Mouse (Mus musculus) CH12.LX (cell line): Measurements from ENCODE around the gene Olfr1133. TPM values are rescaled to one million over a fixed set of nuclear protein-coding genes. Genes with fewer than 3 reads are reported as not detected.

Experiments
- DNase-seq: peaks from one replicate; pipeline ENCODE4 v3.0.0-alpha.2; 2013; ENCODE audit errors: extremely low read depth
- H3K27ac ChIP-seq: 2 replicates; pipeline ENCODE4 v1.5.1; 2012; ENCODE audit warnings: low read depth, mild to moderate bottlenecking, control low read depth, moderate library complexity; ENCODE audit not compliant: insufficient read depth
- H3K27me3 ChIP-seq: replicated peaks from 2 replicates; pipeline ENCODE3; 2012; ENCODE audit warnings: inconsistent platforms
- H3K36me3 ChIP-seq, 2 experiments: replicated peaks in 1 of 2; 2 replicates each; pipeline versions ENCODE3 to v1.6.1; 2012; ENCODE audit warnings: inconsistent platforms in 1 of 2, low read length in 1 of 2, mild to moderate bottlenecking in 1 of 2, mixed read lengths in 1 of 2, moderate library complexity in 1 of 2; ENCODE audit not compliant: control insufficient read depth in 1 of 2, insufficient read depth in 1 of 2
- H3K4me1 ChIP-seq, 2 experiments: 2 replicates each; pipeline ENCODE4 v1.6.1; 2012; ENCODE audit warnings: inconsistent platforms in 1 of 2, moderate library complexity in 1 of 2; ENCODE audit not compliant: insufficient read depth in 2 of 2, control insufficient read depth in 1 of 2
- H3K4me2 ChIP-seq: 2 replicates; pipeline ENCODE4 v1.6.1; 2012; ENCODE audit warnings: low read depth, mild to moderate bottlenecking, control low read depth; ENCODE audit not compliant: poor library complexity, insufficient read depth, severe bottlenecking
- H3K4me3 ChIP-seq, 3 experiments: fragments of 150-350 bp in 1 of 3; sonication (generic) in 1 of 3; replicated peaks in 1 of 3; 2 replicates each; pipeline versions ENCODE3 to v1.5.1; 2011 to 2012; ENCODE audit warnings: low read depth in 2 of 3, low read length in 2 of 3, mild to moderate bottlenecking in 2 of 3, moderate library complexity in 2 of 3, control low read depth in 1 of 3, improper control_type of control experiment in 1 of 3, inconsistent platforms in 1 of 3, mixed read lengths in 1 of 3; ENCODE audit not compliant: poor library complexity in 1 of 3
- H3K79me2 ChIP-seq: replicated peaks from 2 replicates; pipeline ENCODE4 v1.6.1; 2012; ENCODE audit warnings: mild to moderate bottlenecking, moderate library complexity; ENCODE audit not compliant: control insufficient read depth, poor library complexity, insufficient read depth, severe bottlenecking; ENCODE audit errors: extremely low read depth
- H3K9ac ChIP-seq: 2 replicates; pipeline ENCODE4 v1.6.1; 2012; ENCODE audit warnings: low read depth, mild to moderate bottlenecking, control low read depth, moderate library complexity; ENCODE audit not compliant: insufficient read depth
- H3K9me3 ChIP-seq: replicated peaks from 2 replicates; pipeline ENCODE3; 2012; ENCODE audit warnings: low read length, inconsistent platforms, mixed read lengths
- BHLHE40 ChIP-seq: IDR thresholded peaks from 2 replicates; pipeline ENCODE4 v1.6.1; 2011; ENCODE audit warnings: mild to moderate bottlenecking, low read depth, low read length, improper control_type of control experiment
- CHD1 ChIP-seq: IDR thresholded peaks from 2 replicates; pipeline ENCODE4 v1.6.1; 2012; ENCODE audit warnings: low read depth, low read length, improper control_type of control experiment, inconsistent platforms
- ETS1 ChIP-seq: conservative IDR thresholded peaks from 2 replicates; pipeline ENCODE4 v1.6.1; 2012; ENCODE audit warnings: low read depth, mild to moderate bottlenecking, inconsistent platforms, low read length, improper control_type of control experiment, moderate library complexity
- MAFK ChIP-seq: IDR thresholded peaks from 2 replicates; pipeline ENCODE4 v1.6.1; 2011; ENCODE audit warnings: low read length, improper control_type of control experiment; ENCODE audit not compliant: insufficient replicate concordance
- MEF2A ChIP-seq: IDR thresholded peaks from 2 replicates; pipeline ENCODE4 v1.6.1; 2014; ENCODE audit warnings: low read depth, mild to moderate bottlenecking, inconsistent platforms, low read length, improper control_type of control experiment, borderline replicate concordance
- MYC ChIP-seq: IDR thresholded peaks from 2 replicates; pipeline ENCODE4 v1.6.1; 2011; ENCODE audit warnings: low read depth, mild to moderate bottlenecking, improper control_type of control experiment, low read length
- PAX5 ChIP-seq: IDR thresholded peaks from 2 replicates; pipeline ENCODE4 v1.6.1; 2012; ENCODE audit warnings: low read length, inconsistent platforms, mixed read lengths
- RAD21 ChIP-seq: IDR thresholded peaks from 2 replicates; pipeline ENCODE4 v1.6.1; 2011; ENCODE audit warnings: low read depth, mild to moderate bottlenecking, low read length, improper control_type of control experiment, moderate library complexity
- SIN3A ChIP-seq: IDR thresholded peaks from 2 replicates; pipeline ENCODE4 v1.6.1; 2012; ENCODE audit warnings: low read length, improper control_type of control experiment, inconsistent platforms
- TBP ChIP-seq: conservative IDR thresholded peaks from 2 replicates; pipeline ENCODE4 v1.6.1; 2011; ENCODE audit warnings: low read depth, low read length, improper control_type of control experiment
- TCF12 ChIP-seq: IDR thresholded peaks from 2 replicates; pipeline ENCODE4 v1.6.1; 2014; ENCODE audit warnings: low read depth, mild to moderate bottlenecking, inconsistent platforms, low read length, improper control_type of control experiment
- UBTF ChIP-seq: IDR thresholded peaks from 2 replicates; pipeline ENCODE4 v1.6.1; 2012; ENCODE audit warnings: low read depth, mild to moderate bottlenecking, inconsistent platforms, low read length, improper control_type of control experiment, moderate library complexity
- USF2 ChIP-seq: conservative IDR thresholded peaks from 2 replicates; pipeline ENCODE4 v1.6.1; 2011; ENCODE audit warnings: low read depth, low read length, improper control_type of control experiment
- ZC3H11A ChIP-seq: IDR thresholded peaks from 2 replicates; pipeline ENCODE4 v1.6.1; 2012; ENCODE audit warnings: low read depth, mild to moderate bottlenecking, inconsistent platforms, low read length, improper control_type of control experiment
- ZKSCAN1 ChIP-seq: IDR thresholded peaks from 2 replicates; pipeline ENCODE4 v1.6.1; 2012; ENCODE audit warnings: low read depth, inconsistent platforms, low read length, improper control_type of control experiment, borderline replicate concordance
- ZMIZ1 ChIP-seq: IDR thresholded peaks from 2 replicates; pipeline ENCODE4 v1.6.1; 2012; ENCODE audit warnings: low read depth, mild to moderate bottlenecking, inconsistent platforms, low read length, improper control_type of control experiment
- dilution Hi-C: fragments of 300-500 bp; cut with MboI; formaldehyde crosslinking; loops from 2 replicates; pipeline ENCODE4 v1.14.3; 2020; ENCODE audit warnings: low sequenced_read_pairs; ENCODE audit not compliant: extremely low pct_unique_long_range_greater_than_20kb, extremely low pct_ligation_motif_present
- in situ Hi-C: fragments of 300-500 bp; cut with MboI; formaldehyde crosslinking; loops from 3 replicates; pipeline ENCODE4 v1.14.3; 2019; ENCODE audit warnings: low sequenced_read_pairs, low pct_ligation_motif_present, low pct_unique_long_range_greater_than_20kb, mixed read lengths
- polyA plus RNA-seq: library from polyadenylated mRNA; unstranded; fragments of >175 nt; gene quantifications from 2 replicates; pipeline ENCODE4 v1.2.1, GENCODE M21; 2012; ENCODE audit warnings: low read depth; ENCODE audit not compliant: insufficient read length
- total RNA-seq, 2 experiments: library from RNA; depleted of rRNA; stranded (reverse); fragments of 300-350 nt in 1 of 2; fragments of >200 nt in 1 of 2; gene quantifications; 2 replicates each; pipeline ENCODE4 v1.2.3; 2012 to 2014

The Olfr1133 gene
- total RNA-seq (2012; rRNA removed) (not detected in 2 replicates), total RNA-seq (2014; rRNA removed) (not detected in 2 replicates), polyA plus RNA-seq (not detected in 2 replicates)

DNA sequence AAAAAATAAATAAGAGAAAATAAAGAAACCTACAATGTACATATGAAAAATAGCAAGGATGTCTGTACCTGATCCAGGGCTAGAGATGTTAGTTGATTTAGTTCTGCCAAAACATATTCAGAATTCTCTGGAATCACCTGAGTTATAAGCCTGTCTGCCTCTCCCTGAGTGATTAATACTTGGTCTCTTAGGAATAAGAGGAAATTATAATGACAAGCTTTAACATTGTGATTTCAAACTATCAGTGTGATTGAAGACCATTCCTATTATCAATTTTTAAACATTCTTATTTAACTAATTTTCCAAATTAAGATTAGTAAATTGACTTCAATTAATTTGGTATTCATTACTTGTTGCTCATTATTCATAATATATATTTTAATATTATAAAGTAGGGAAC, at the start of gene Olfr1133:
Olfr1133 (minus strand) TSS at position 101 of the 400 bp plus-strand sequence.
- H3K79me2 ChIP-seq: no peaks in the 10 kb centered on the region
- H3K9me3 ChIP-seq: peaks cover 8% of the 10 kb centered on the region
- no peak within 1 kb of the TSS for H3K4me2 ChIP-seq
- H3K27me3 ChIP-seq: no peaks in the 10 kb centered on the region
- in situ Hi-C loops (no loop called here), dilution Hi-C loops (no loop called here)
- no peak within 1 kb of the TSS for H3K9ac ChIP-seq
- no peak for TF ChIP-seq SIN3A
- TF ChIP-seq TCF12: no peak
- no peak for TF ChIP-seq PAX5
- TF ChIP-seq TBP: no peak
- TF ChIP-seq MAFK: no peak
- no peak for TF ChIP-seq MEF2A
- no peak for DNase-seq
- no peak within 1 kb of the TSS for H3K27ac ChIP-seq
- H3K36me3 ChIP-seq: no peaks in the 10 kb centered on the region
- no peak within 1 kb of the TSS for H3K4me3 ChIP-seq
- no peaks in the 10 kb centered on the region for H3K4me1 ChIP-seq

GRCm38 (mm10) chr2:87693847-87694246, 46.7 kb upstream of the Olfr1133 start, which contains the start of gene Olfr1136:
Olfr1136 (minus strand) TSS chr2:87693947.
- DNase-seq: no peak
- H3K9ac ChIP-seq: no peak within 1 kb of the TSS
- H3K4me2 ChIP-seq: no peak within 1 kb of the TSS
- H3K4me1 ChIP-seq: no peaks in the 10 kb centered on the region
- H3K36me3 ChIP-seq: no peaks in the 10 kb centered on the region
- no peaks in the 10 kb centered on the region for H3K27me3 ChIP-seq
- dilution Hi-C loops: no loop called here
- H3K79me2 ChIP-seq: no peaks in the 10 kb centered on the region
- in situ Hi-C loops: no loop called here
- H3K27ac ChIP-seq: no peak within 1 kb of the TSS
- H3K9me3 ChIP-seq: peaks cover 25% of the 10 kb centered on the region
- TF ChIP-seq CHD1: no peak
- TF ChIP-seq ZMIZ1: no peak
- TF ChIP-seq ZC3H11A: no peak
- no peak for TF ChIP-seq BHLHE40
- TF ChIP-seq UBTF: no peak
- no peak for TF ChIP-seq RAD21
- TF ChIP-seq MYC: no peak
- TF ChIP-seq ZKSCAN1: no peak
- no peak for TF ChIP-seq ETS1
- TF ChIP-seq USF2: no peak
- TF ChIP-seq, all 38 proteins: peak for 0
- no peak within 1 kb of the TSS for H3K4me3 ChIP-seq
